19 mouse cellular contexts compared by ENCODE assay signal in the genomic region with DNA sequence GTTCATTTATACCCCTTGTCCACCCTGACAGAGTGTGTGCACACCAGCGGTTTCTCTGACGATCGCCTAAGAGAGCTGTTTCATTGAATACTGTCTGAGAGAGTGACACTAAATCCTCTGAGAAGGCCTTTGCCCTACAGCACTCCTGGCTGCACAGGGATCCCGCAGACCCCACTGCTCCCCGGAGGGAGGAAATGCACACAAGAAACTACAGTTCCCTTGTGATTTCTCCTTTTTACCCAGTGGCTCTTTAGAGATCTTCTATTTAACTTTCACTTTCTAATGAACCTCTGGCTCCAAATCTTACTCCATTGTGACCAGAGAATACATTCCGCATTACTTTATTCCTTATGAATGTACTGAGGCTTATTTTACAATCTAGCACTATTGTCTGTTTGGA. TPM values are rescaled to one million over a fixed set of nuclear protein-coding genes. Genes with fewer than 3 reads are reported as not detected.
DNase-seq lines count a peak whose midpoint lies in the region; ATAC-seq and TF ChIP-seq lines count a peak whose summit lies in the region.
"Had no signal": no experiment of that assay in that cellular context is flagged by ENCODE, and none has a peak within 500 bp of the region (broad histone marks: within the 10 kb centered on the region; RNA-seq: fewer than 3 reads in every experiment).

No protein-coding gene starts in this region.

- peak; percentile 37; the same call in 1 of the 2 replicates for ATAC-seq in embryonic facial prominence, embryonic 14.5 days (ENCODE audit: low read depth)
- peak; percentile 71 for ATAC-seq in megakaryocyte progenitor cell, adult 5-6 weeks (replicated peaks; ENCODE audit: poor library complexity)
- ATAC-seq: forebrain, embryonic 13.5 days; hindbrain, embryonic 16.5 days; midbrain, embryonic 15.5 days had no signal

- no peak overlapping the region for H3K9ac ChIP-seq in embryonic facial prominence, embryonic 14.5 days (ENCODE audit: low read depth, low read length)
- H3K9ac ChIP-seq: embryonic facial prominence, embryonic 15.5 days; forebrain, embryonic 13.5 days; midbrain, embryonic 15.5 days had no signal

- H3K4me3 ChIP-seq in kidney, adult 2 months (ENCODE audit: insufficient read depth, low read depth, low read length), result 0 out of 2 replicates have a peak overlapping the region, but pooled peaks have one; percentile 28
- H3K4me3 ChIP-seq in embryonic facial prominence, embryonic 14.5 days (ENCODE audit: low read depth, low read length), result no peak overlapping the region
- H3K4me3 ChIP-seq in forebrain, embryonic 10.5 days, result no peak overlapping the region
- H3K4me3 ChIP-seq in left cerebral cortex, adult 2 months, result no peak overlapping the region
- H3K4me3 ChIP-seq in cerebellum, adult 2 months (replicated peaks; ENCODE audit: insufficient read depth, low read depth, low read length), result no peak overlapping the region
- H3K4me3 ChIP-seq: embryonic facial prominence, embryonic 15.5 days; forebrain, embryonic 13.5 days; midbrain, embryonic 15.5 days had no signal

- WGBS in kidney, adult 2 months, result 25% methylated on average over 6 of the region's 6 CpGs
- WGBS in embryonic facial prominence, embryonic 14.5 days, result 52% methylated on average over 6 of the region's 6 CpGs
- WGBS in forebrain, embryonic 10.5 days, result 73% methylated on average over 6 of the region's 6 CpGs
- WGBS in cerebellum, adult 2 months, result 80% methylated on average over 6 of the region's 6 CpGs

- no peak for TF ChIP-seq CTCF in kidney, adult 2 months (conservative IDR thresholded peaks at IDR 0.05; ENCODE audit: insufficient read depth, insufficient read length, low read depth, low read length)
- no peak for TF ChIP-seq CTCF in left cerebral cortex, adult 2 months (IDR thresholded peaks at IDR 0.05)
- no peak for TF ChIP-seq CTCF in cerebellum, adult 2 months (IDR thresholded peaks at IDR 0.05; ENCODE audit: borderline replicate concordance, insufficient read depth, low read depth, low read length)

- no peak for DNase-seq in kidney, adult 2 months
- no peak for DNase-seq in kidney, postnatal 36 days
- peak; percentile 33 to 37 for DNase-seq in B cell, adult 2 months
- DNase-seq in embryonic facial prominence, embryonic 14.5 days (ENCODE audit: low spot score), result no peak
- DNase-seq in forebrain, embryonic 10.5 days (ENCODE audit: extremely low spot score, low spot score), result no peak
- DNase-seq in left cerebral cortex, adult 2 months (ENCODE audit: extremely low spot score in 1 of 2, low spot score in 2 of 2), result no peak
- DNase-seq in cerebellum, adult 2 months, result no peak
- DNase-seq: cerebellum, adult 11-12 months; gastrocnemius, postnatal 36 days; heart, postnatal 36 days; lung, adult 2 months; thymus, postnatal 14 days had no signal

- no peaks in the 10 kb centered on the region for H3K36me3 ChIP-seq in kidney, adult 2 months (ENCODE audit: control insufficient read depth, insufficient read depth, low read length)
- H3K36me3 ChIP-seq in embryonic facial prominence, embryonic 14.5 days (ENCODE audit: control insufficient read depth, insufficient read depth, low read length), result no peaks in the 10 kb centered on the region
- H3K36me3 ChIP-seq in forebrain, embryonic 10.5 days (replicated peaks), result no peaks in the 10 kb centered on the region
- H3K36me3 ChIP-seq: embryonic facial prominence, embryonic 15.5 days; midbrain, embryonic 15.5 days had no signal

- H3K27me3 ChIP-seq in kidney, adult 2 months (replicated peaks; ENCODE audit: control insufficient read depth, insufficient read depth, low read length), result no peaks in the 10 kb centered on the region
- no peaks in the 10 kb centered on the region for H3K27me3 ChIP-seq in embryonic facial prominence, embryonic 14.5 days (replicated peaks; ENCODE audit: control insufficient read depth, insufficient read depth, low read length)
- H3K27me3 ChIP-seq in forebrain, embryonic 10.5 days (ENCODE audit: poor library complexity, severe bottlenecking), result no peaks in the 10 kb centered on the region
- no peaks in the 10 kb centered on the region for H3K27me3 ChIP-seq in cerebellum, adult 2 months (ENCODE audit: control insufficient read depth, insufficient read depth, low read length)
- H3K27me3 ChIP-seq: embryonic facial prominence, embryonic 15.5 days; forebrain, embryonic 13.5 days; midbrain, embryonic 15.5 days had no signal

- no peak overlapping the region for H3K27ac ChIP-seq in kidney, adult 2 months (ENCODE audit: insufficient read depth, low read depth, low read length)
- H3K27ac ChIP-seq in embryonic facial prominence, embryonic 14.5 days (replicated peaks; ENCODE audit: low read depth, low read length), result no peak overlapping the region
- H3K27ac ChIP-seq in forebrain, embryonic 10.5 days, result no peak overlapping the region
- H3K27ac ChIP-seq in left cerebral cortex, adult 2 months, result no peak overlapping the region
- no peak overlapping the region for H3K27ac ChIP-seq in cerebellum, adult 2 months (ENCODE audit: insufficient read depth, low read length)
- H3K27ac ChIP-seq: embryonic facial prominence, embryonic 15.5 days; forebrain, embryonic 13.5 days; macrophage; midbrain, embryonic 15.5 days had no signal

- no peak for TF ChIP-seq POLR2A in kidney, adult 2 months (IDR thresholded peaks at IDR 0.05; ENCODE audit: low read depth, low read length)
- TF ChIP-seq POLR2A in cerebellum, adult 2 months (IDR thresholded peaks at IDR 0.05; ENCODE audit: borderline replicate concordance, insufficient read depth, low read length), result no peak

- H3K9me3 ChIP-seq in embryonic facial prominence, embryonic 14.5 days (ENCODE audit: control insufficient read depth, low read length), result no peaks in the 10 kb centered on the region
- H3K9me3 ChIP-seq in forebrain, embryonic 10.5 days, result no peaks in the 10 kb centered on the region
- H3K9me3 ChIP-seq: embryonic facial prominence, embryonic 15.5 days; forebrain, embryonic 13.5 days; midbrain, embryonic 15.5 days had no signal

- intact Hi-C loops in left cerebral cortex, adult 2 months (cut with DNase I), result no loop called here

- no peak overlapping the region for H3K4me2 ChIP-seq in embryonic facial prominence, embryonic 14.5 days (ENCODE audit: low read depth, low read length)
- H3K4me2 ChIP-seq: embryonic facial prominence, embryonic 15.5 days; forebrain, embryonic 13.5 days; heart, embryonic 11.5 days; midbrain, embryonic 15.5 days had no signal

- peaks cover 5% of the 10 kb centered on the region; the same call in 1 of the 2 replicates for H3K4me1 ChIP-seq in kidney, adult 2 months (ENCODE audit: control insufficient read depth, insufficient read depth, low read length)
- no peaks in the 10 kb centered on the region for H3K4me1 ChIP-seq in embryonic facial prominence, embryonic 14.5 days (ENCODE audit: control insufficient read depth, insufficient read depth, low read length)
- H3K4me1 ChIP-seq in forebrain, embryonic 10.5 days, result no peaks in the 10 kb centered on the region
- H3K4me1 ChIP-seq in cerebellum, adult 2 months (ENCODE audit: control insufficient read depth, insufficient read depth, low read length), result no peaks in the 10 kb centered on the region
- H3K4me1 ChIP-seq: forebrain, embryonic 13.5 days; midbrain, embryonic 15.5 days had no signal

RNA-seq across cellular contexts. Expression of a gene that starts 36.9 kb away (rescaled TPM):
- polyA plus RNA-seq in kidney, adult 2 months (2012; rRNA removed), result 0.83 and 1.3 TPM in 2 replicates
- polyA plus RNA-seq in embryonic facial prominence, embryonic 14.5 days (2014; fragmentation: Nextera tagmentation; extraction: Ambion mirVana), result 7.7 and 8.2 TPM in 2 replicates
- total RNA-seq in megakaryocyte progenitor cell, adult 5-6 weeks (2015), result 1.6 and 1.9 TPM in 2 replicates
- total RNA-seq in megakaryocyte progenitor cell, adult 5-6 weeks (2017), result 1.4 and 3.2 TPM in 2 replicates
- polyA plus RNA-seq in forebrain, embryonic 10.5 days (2016; fragmentation: Nextera tagmentation; extraction: Ambion mirVana), result 1.7 and 2.5 TPM in 2 replicates
- total RNA-seq in left cerebral cortex, adult 2 months (2021), result 1 to 10 TPM; 1.7 to 2.0 TPM
- 1.4 and 1.8 TPM in 2 replicates for polyA plus RNA-seq in cerebellum, adult 2 months (2012; rRNA removed)

RNA-seq across cellular contexts. Expression of a gene that starts 46.6 kb away (rescaled TPM):
- 2.4 and 2.5 TPM in 2 replicates for polyA plus RNA-seq in kidney, adult 2 months (2012; rRNA removed)
- polyA plus RNA-seq in embryonic facial prominence, embryonic 14.5 days (2014; fragmentation: Nextera tagmentation; extraction: Ambion mirVana), result 0.71 and 1.2 TPM in 2 replicates
- 0.59 and 1.4 TPM in 2 replicates for total RNA-seq in megakaryocyte progenitor cell, adult 5-6 weeks (2015)
- 0.54 and 0.62 TPM in 2 replicates for total RNA-seq in megakaryocyte progenitor cell, adult 5-6 weeks (2017)
- polyA plus RNA-seq in forebrain, embryonic 10.5 days (2016; fragmentation: Nextera tagmentation; extraction: Ambion mirVana), result 0.66 TPM in 2 replicates
- 10 to 100 TPM; 27.0 to 28.2 TPM for total RNA-seq in left cerebral cortex, adult 2 months (2021)
- 1.9 and 2.1 TPM in 2 replicates for polyA plus RNA-seq in cerebellum, adult 2 months (2012; rRNA removed)

Comparison
In these comparisons a context has a peak if more than half of its experiments do, and no peak if none do; other contexts are left out.
1. DNase-seq: peak in B cell, adult 2 months (2 of 2); none in kidney, adult 2 months (single experiment), kidney, postnatal 36 days (0 of 2), embryonic facial prominence, embryonic 14.5 days (single experiment), forebrain, embryonic 10.5 days (single experiment), left cerebral cortex, adult 2 months (0 of 2) and cerebellum, adult 2 months (0 of 2).